Mouse (Mus musculus) heart, postnatal 10 days (tissue): ENCODE results near the gene Nit2. TPM values are rescaled to one million over a fixed set of nuclear protein-coding genes. Genes with fewer than 3 reads are reported as not detected.

Experiments used
- total RNA-seq, 2 experiments: library from RNA; stranded (reverse); gene quantifications; 2 replicates each; pipeline ENCODE4 v1.2.3; 2021

Nit2 gene
- total RNA-seq, 2 experiments from 2014 or later: 33.4 to 34.8 TPM

Other genes starting within 250 kb of the Nit2 start
- gene Lnp1, start 239.3 kb downstream of the Nit2 start, total RNA-seq: not detected
- gene Tmem45a2, start 96.0 kb downstream of the Nit2 start, total RNA-seq: not detected
- 10 to 100 TPM; 56.7 to 58.4 TPM for gene Tomm70a, start 45.6 kb downstream of the Nit2 start, total RNA-seq
- 10 to 100 TPM; 31.6 to 35.2 TPM for gene Tbc1d23, start 64.2 kb upstream of the Nit2 start, total RNA-seq
- gene Tmem30c, start 125.5 kb upstream of the Nit2 start, total RNA-seq: not detected
- 10 to 100 TPM; 51.6 to 56.2 TPM for gene Filip1l, start 185.8 kb upstream of the Nit2 start, total RNA-seq